Mouse (Mus musculus): Measurements from ENCODE around the gene Gpx6. TPM values are rescaled to one million over a fixed set of nuclear protein-coding genes. Genes with fewer than 3 reads are reported as not detected.

Gpx6 gene
- polyA plus RNA-seq, 2 experiments: 0.19 to 0.63 TPM

GRCm38 (mm10) chr13:21267541-21267940 is 44.4 kb upstream of the Gpx6 start:
- Histone ChIP-seq H3K4me1 (ENCODE audit: control insufficient read depth, insufficient read depth, low read length) (no peaks in the 10 kb centered on the region), H3K27ac (replicated peaks; ENCODE audit: low read depth, low read length) (no peak overlapping the region), H3K36me3 (ENCODE audit: control insufficient read depth, insufficient read depth, low read length) (no peaks in the 10 kb centered on the region), H3K4me2 (replicated peaks; ENCODE audit: low read depth, low read length, severe bottlenecking) (no peak overlapping the region), H3K4me3 (replicated peaks; ENCODE audit: low read length) (no peak overlapping the region), H3K9me3 (ENCODE audit: control insufficient read depth, low read length) (no peaks in the 10 kb centered on the region), H3K27me3 (ENCODE audit: control insufficient read depth, insufficient read depth, low read length) (no peaks in the 10 kb centered on the region), H3K9ac (ENCODE audit: low read depth, low read length, severe bottlenecking) (no peak overlapping the region)
- no peak for TF ChIP-seq POLR2A (IDR thresholded peaks at IDR 0.05; ENCODE audit: borderline replicate concordance, extremely low read depth, insufficient read depth, insufficient read length)
- ATAC-seq (ENCODE audit: low FRiP score, low read depth) (no peak), DNase-seq (ENCODE audit: low spot score) (peak; percentile 22)
- WGBS: 20% methylated on average over 4 of the region's 4 CpGs

- Histone ChIP-seq H3K4me1 (ENCODE audit: control insufficient read depth, insufficient read depth, low read length) (no peaks in the 10 kb centered on the region), H3K27ac (replicated peaks; ENCODE audit: low read depth, low read length) (no peak overlapping the region), H3K4me3 (replicated peaks; ENCODE audit: low read length) (no peak overlapping the region), H3K9ac (ENCODE audit: low read depth, low read length, severe bottlenecking) (no peak overlapping the region), H3K27me3 (ENCODE audit: control insufficient read depth, insufficient read depth, low read length) (no peaks in the 10 kb centered on the region), H3K36me3 (ENCODE audit: control insufficient read depth, insufficient read depth, low read length) (no peaks in the 10 kb centered on the region), H3K4me2 (replicated peaks; ENCODE audit: low read depth, low read length, severe bottlenecking) (no peak overlapping the region), H3K9me3 (ENCODE audit: control insufficient read depth, low read length) (no peaks in the 10 kb centered on the region)
- ATAC-seq (ENCODE audit: low FRiP score, low read depth) (no peak), DNase-seq (ENCODE audit: low spot score) (peak; percentile 10)
- WGBS: 7% methylated on average over 1 of the region's 1 CpGs
- no peak for TF ChIP-seq POLR2A (IDR thresholded peaks at IDR 0.05; ENCODE audit: borderline replicate concordance, extremely low read depth, insufficient read depth, insufficient read length)
Observed at GRCm38 (mm10) chr13:21268262-21268661, 43.7 kb upstream of the Gpx6 start.

- TF ChIP-seq POLR2A (IDR thresholded peaks at IDR 0.05; ENCODE audit: borderline replicate concordance, extremely low read depth, insufficient read depth, insufficient read length): no peak
- peak; percentile 77 for DNase-seq (ENCODE audit: low spot score)
- Histone ChIP-seq H3K36me3 (ENCODE audit: control insufficient read depth, insufficient read depth, low read length) (no peaks in the 10 kb centered on the region), H3K9ac (ENCODE audit: low read depth, low read length, severe bottlenecking) (peak overlapping the region; percentile 46), H3K4me2 (replicated peaks; ENCODE audit: low read depth, low read length, severe bottlenecking) (peak overlapping the region; percentile 66), H3K4me3 (replicated peaks; ENCODE audit: low read length) (peak overlapping the region; percentile 56), H3K9me3 (ENCODE audit: control insufficient read depth, low read length) (no peaks in the 10 kb centered on the region), H3K27me3 (ENCODE audit: control insufficient read depth, insufficient read depth, low read length) (0 out of 2 replicates have a peak, but pooled peaks cover 2% of the 10 kb centered on the region), H3K27ac (replicated peaks; ENCODE audit: low read depth, low read length) (no peak overlapping the region), H3K4me1 (ENCODE audit: control insufficient read depth, insufficient read depth, low read length) (no peaks in the 10 kb centered on the region)
- WGBS: under 1% methylated on average over 29 of the region's 29 CpGs
- ATAC-seq (ENCODE audit: low FRiP score, low read depth): peak; percentile 58
Observed at GRCm38 (mm10) chr13:21275021-21275814, 36.7 kb upstream of the Gpx6 start.

GRCm38 (mm10) chr13:21275815-21276550 is 35.9 kb upstream of the Gpx6 start:
- H3K4me2 ChIP-seq (replicated peaks; ENCODE audit: low read depth, low read length, severe bottlenecking): peak overlapping the region; percentile 66
- DNase-seq (ENCODE audit: low spot score): peak; percentile 92
- H3K4me3 ChIP-seq (replicated peaks; ENCODE audit: low read length): peak overlapping the region; percentile 56
- no peaks in the 10 kb centered on the region for H3K4me1 ChIP-seq (ENCODE audit: control insufficient read depth, insufficient read depth, low read length)
- H3K9ac ChIP-seq (ENCODE audit: low read depth, low read length, severe bottlenecking): peak overlapping the region; percentile 47
- H3K9me3 ChIP-seq (ENCODE audit: control insufficient read depth, low read length): no peaks in the 10 kb centered on the region
- no peak for TF ChIP-seq POLR2A (IDR thresholded peaks at IDR 0.05; ENCODE audit: borderline replicate concordance, extremely low read depth, insufficient read depth, insufficient read length)
- ATAC-seq (ENCODE audit: low FRiP score, low read depth): peak; percentile 76
- WGBS: 1% methylated on average over 25 of the region's 25 CpGs
- no peaks in the 10 kb centered on the region for H3K36me3 ChIP-seq (ENCODE audit: control insufficient read depth, insufficient read depth, low read length)
- H3K27ac ChIP-seq (replicated peaks; ENCODE audit: low read depth, low read length): no peak overlapping the region
- H3K27me3 ChIP-seq (ENCODE audit: control insufficient read depth, insufficient read depth, low read length): 0 out of 2 replicates have a peak, but pooled peaks cover 2% of the 10 kb centered on the region

- ATAC-seq (ENCODE audit: low FRiP score, low read depth): no peak
- Histone ChIP-seq H3K27me3 (ENCODE audit: control insufficient read depth, insufficient read depth, low read length) (0 out of 2 replicates have a peak, but pooled peaks cover 2% of the 10 kb centered on the region), H3K4me3 (replicated peaks; ENCODE audit: low read length) (peak overlapping the region; percentile 56), H3K4me2 (replicated peaks; ENCODE audit: low read depth, low read length, severe bottlenecking) (peak overlapping the region; percentile 66), H3K36me3 (ENCODE audit: control insufficient read depth, insufficient read depth, low read length) (no peaks in the 10 kb centered on the region), H3K9ac (ENCODE audit: low read depth, low read length, severe bottlenecking) (peak overlapping the region; percentile 47; the same call in 1 of the 2 replicates), H3K9me3 (ENCODE audit: control insufficient read depth, low read length) (no peaks in the 10 kb centered on the region), H3K4me1 (ENCODE audit: control insufficient read depth, insufficient read depth, low read length) (no peaks in the 10 kb centered on the region), H3K27ac (replicated peaks; ENCODE audit: low read depth, low read length) (no peak overlapping the region)
- no peak for TF ChIP-seq POLR2A (IDR thresholded peaks at IDR 0.05; ENCODE audit: borderline replicate concordance, extremely low read depth, insufficient read depth, insufficient read length)
- no peak for DNase-seq (ENCODE audit: low spot score)
- whole genome bisulfite sequencing: 0% methylated on average over 9 of the region's 9 CpGs
Observed at GRCm38 (mm10) chr13:21276551-21276950, 35.4 kb upstream of the Gpx6 start.
